Mouse (Mus musculus): ENCODE measurements around the gene Syne4.
A peak's percentile ranks its signal among the peaks of the same experiment; 100 is the strongest.

Gene Syne4

GRCm38 (mm10) chr7:30296816-30297215, 17.8 kb upstream of the Syne4 start:
- DNase-seq (ENCODE audit: low spot score in 2 of 2), result no peak

- DNase-seq (ENCODE audit: low spot score in 2 of 2), result no peak
Measured at GRCm38 (mm10) chr7:30297266-30297665, 17.3 kb upstream of the Syne4 start.

GRCm38 (mm10) chr7:30300914-30301313, 13.7 kb upstream of the Syne4 start:
- DNase-seq (ENCODE audit: low spot score in 2 of 2), result no peak

GRCm38 (mm10) chr7:30306083-30306779, 8.4 kb upstream of the Syne4 start:
- DNase-seq (ENCODE audit: low spot score in 2 of 2), result no peak

GRCm38 (mm10) chr7:30308076-30309005, 6.3 kb upstream of the Syne4 start, which contains the start of gene Alkbh6:
Gene Alkbh6, plus strand, starts transcription at chr7:30308717.
- DNase-seq (ENCODE audit: low spot score in 2 of 2), result peak; percentile 55 to 93

- no peak for DNase-seq (ENCODE audit: low spot score in 2 of 2)
Measured at GRCm38 (mm10) chr7:30309395-30310129, 5.0 kb upstream of the Syne4 start.

- DNase-seq (ENCODE audit: low spot score in 2 of 2), result no peak
Measured at GRCm38 (mm10) chr7:30310136-30310535, 4.5 kb upstream of the Syne4 start.

GRCm38 (mm10) chr7:30313666-30314320, 814 bp upstream of the Syne4 start:
- DNase-seq (ENCODE audit: low spot score in 2 of 2), result no peak

- DNase-seq (ENCODE audit: low spot score in 2 of 2), result no peak
Measured at GRCm38 (mm10) chr7:30315559-30316529, 1.2 kb downstream of the Syne4 start.

GRCm38 (mm10) chr7:30318142-30318541, 3.5 kb downstream of the Syne4 start:
- no peak for DNase-seq (ENCODE audit: low spot score in 2 of 2)

GRCm38 (mm10) chr7:30320946-30321345, 6.3 kb downstream of the Syne4 start:
- no peak for DNase-seq (ENCODE audit: low spot score in 2 of 2)

GRCm38 (mm10) chr7:30321539-30322284, 7.1 kb downstream of the Syne4 start, which contains the start of gene E130208F15Rik:
Gene E130208F15Rik, plus strand, starts transcription at chr7:30321740.
- DNase-seq (ENCODE audit: low spot score in 2 of 2), result peak; percentile 45 to 60

- DNase-seq (ENCODE audit: low spot score in 2 of 2), result peak; percentile 91 to 97
Measured at GRCm38 (mm10) chr7:30322285-30322667, 7.7 kb downstream of the Syne4 start.

- no peak for DNase-seq (ENCODE audit: low spot score in 2 of 2)
Measured at GRCm38 (mm10) chr7:30322865-30323264, 8.3 kb downstream of the Syne4 start.

GRCm38 (mm10) chr7:30323795-30324194, 9.2 kb downstream of the Syne4 start, which contains the start of gene Sdhaf1:
Gene Sdhaf1, minus strand, starts transcription at chr7:30323895.
- DNase-seq (ENCODE audit: low spot score in 2 of 2), result no peak

GRCm38 (mm10) chr7:30324300-30324944, 9.8 kb downstream of the Syne4 start:
- no peak for DNase-seq (ENCODE audit: low spot score in 2 of 2)

GRCm38 (mm10) chr7:30325364-30325763, 10.8 kb downstream of the Syne4 start:
- no peak for DNase-seq (ENCODE audit: low spot score in 2 of 2)

- no peak for DNase-seq (ENCODE audit: low spot score in 2 of 2)
Measured at GRCm38 (mm10) chr7:30326427-30326826, 11.8 kb downstream of the Syne4 start.

- no peak for DNase-seq (ENCODE audit: low spot score in 2 of 2)
Measured at GRCm38 (mm10) chr7:30327140-30327539, 12.5 kb downstream of the Syne4 start.
